Mouse (Mus musculus): ENCODE results near the gene Mettl7a1.
"Not testable (repeated sequence)": the region's sequence is repeated elsewhere in the genome, so short reads cannot be mapped to it uniquely, and the experiment has no call there.

Mettl7a1 gene

DNA sequence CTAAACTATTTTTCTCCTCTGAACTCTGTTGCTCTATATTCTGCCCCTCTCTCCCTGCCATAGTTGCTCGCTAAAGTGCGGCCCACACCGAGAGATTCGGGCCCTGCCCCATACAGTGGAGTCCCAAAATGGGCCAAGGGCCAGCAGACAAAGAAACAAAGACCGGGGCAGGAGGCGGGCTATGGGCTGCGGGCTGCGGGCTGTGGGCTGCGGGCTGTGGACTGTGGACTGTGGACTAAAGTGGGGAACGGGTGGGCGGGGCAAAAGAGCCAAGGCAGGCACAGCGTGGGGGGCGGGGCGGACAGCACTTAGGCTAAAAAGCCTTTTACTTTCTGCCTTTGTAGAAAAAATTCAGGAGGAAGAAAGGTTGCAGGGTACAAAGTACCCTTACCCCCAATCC lies 42.8 kb downstream of the Mettl7a1 start:
- DNase-seq: no peak

DNA sequence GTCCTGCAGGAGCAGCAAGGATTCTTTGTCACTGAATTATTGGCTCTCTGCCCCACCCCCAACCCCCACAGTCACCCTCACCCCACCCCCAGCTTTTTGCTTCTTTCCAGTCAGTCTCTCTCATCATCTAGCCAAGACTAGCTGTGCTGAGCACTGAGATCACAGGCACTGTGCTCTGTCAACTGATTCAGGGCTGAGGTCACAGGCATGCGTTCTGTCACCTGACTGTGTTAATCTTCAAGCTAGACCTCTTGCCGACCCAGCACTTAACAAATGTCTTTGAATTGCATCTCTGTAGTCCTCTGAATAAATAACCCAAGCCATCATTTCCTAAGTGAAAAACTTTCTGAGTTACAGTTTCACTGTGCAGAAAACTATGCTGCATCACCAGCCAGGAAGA lies 45.6 kb downstream of the Mettl7a1 start:
- DNase-seq: no peak

GRCm38 (mm10) chr15:100351501-100352060 lies 47.6 kb downstream of the Mettl7a1 start:
- DNase-seq: no peak

GRCm38 (mm10) chr15:100352711-100353250 lies 48.8 kb downstream of the Mettl7a1 start, which contains the start of the genes Methig1 and Mettl7a2:
TSS of gene Methig1 (plus strand) at chr15:100353149.
TSS of gene Mettl7a2 (plus strand) at chr15:100353200.
- DNase-seq: no peak

DNA sequence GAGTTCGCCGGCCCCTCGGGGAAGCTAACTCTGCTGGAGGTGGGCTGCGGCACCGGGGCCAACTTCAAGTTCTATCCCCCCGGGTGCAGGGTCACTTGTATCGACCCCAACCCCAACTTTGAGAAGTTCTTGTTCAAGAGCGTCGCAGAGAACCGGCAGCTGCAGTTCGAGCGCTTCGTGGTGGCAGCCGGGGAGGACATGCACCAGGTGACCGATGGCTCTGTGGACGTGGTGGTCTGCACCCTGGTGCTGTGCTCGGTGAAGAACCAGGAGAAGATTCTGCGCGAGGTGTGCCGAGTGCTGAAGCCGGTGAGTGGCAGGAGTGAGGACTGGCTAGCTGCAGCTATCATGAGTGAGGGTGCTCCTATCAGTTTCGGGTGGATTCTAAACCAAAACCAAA lies 49.5 kb downstream of the Mettl7a1 start:
- DNase-seq: not testable (repeated sequence)

- DNase-seq: no peak
These were observed 51.9 kb downstream of the Mettl7a1 start for GRCm38 (mm10) chr15:100355876-100356275.

DNA sequence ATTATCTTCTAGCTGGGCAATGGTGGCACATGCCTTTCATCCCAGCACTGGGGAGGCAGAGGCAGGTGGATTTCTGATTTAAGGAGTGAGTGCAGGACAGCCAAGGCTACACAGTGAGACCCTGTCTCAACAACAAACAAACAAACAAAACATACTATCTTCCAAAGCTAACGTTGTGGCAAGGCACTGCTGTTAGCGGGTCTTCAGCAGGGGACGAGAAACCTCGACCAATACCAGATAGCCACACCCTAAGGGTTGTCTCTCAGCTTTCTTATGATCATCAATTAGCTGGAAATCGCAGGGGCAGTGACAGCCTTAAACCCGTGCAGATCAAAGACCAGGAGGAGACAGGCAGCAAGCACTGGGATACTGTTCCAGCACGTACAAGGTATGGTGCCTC lies 60.3 kb downstream of the Mettl7a1 start, which contains the start of gene Higd1c:
Higd1c (plus strand) TSS at position 301 of the 400 bp plus-strand sequence.
- no peak for DNase-seq

DNA sequence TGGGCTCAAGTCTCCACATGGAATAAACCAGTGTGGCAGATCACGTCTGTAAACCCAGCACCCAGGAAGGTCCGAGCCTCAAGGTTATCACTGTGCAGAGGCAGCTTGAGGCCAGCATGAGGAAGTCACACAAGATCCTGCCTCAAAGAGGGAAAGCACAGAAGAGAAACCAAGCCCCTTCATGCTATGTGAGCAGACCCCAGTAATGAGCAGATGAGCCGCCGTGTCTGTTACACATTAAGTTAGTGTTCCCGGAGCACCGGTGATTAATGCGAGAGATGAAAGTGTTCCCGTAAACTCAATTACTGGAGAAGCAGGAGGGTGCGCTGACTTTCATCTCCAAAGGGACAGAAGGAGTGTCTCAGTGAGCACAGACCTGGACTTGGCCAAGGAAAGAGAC lies 62.0 kb downstream of the Mettl7a1 start:
- not testable (repeated sequence) for DNase-seq

DNA sequence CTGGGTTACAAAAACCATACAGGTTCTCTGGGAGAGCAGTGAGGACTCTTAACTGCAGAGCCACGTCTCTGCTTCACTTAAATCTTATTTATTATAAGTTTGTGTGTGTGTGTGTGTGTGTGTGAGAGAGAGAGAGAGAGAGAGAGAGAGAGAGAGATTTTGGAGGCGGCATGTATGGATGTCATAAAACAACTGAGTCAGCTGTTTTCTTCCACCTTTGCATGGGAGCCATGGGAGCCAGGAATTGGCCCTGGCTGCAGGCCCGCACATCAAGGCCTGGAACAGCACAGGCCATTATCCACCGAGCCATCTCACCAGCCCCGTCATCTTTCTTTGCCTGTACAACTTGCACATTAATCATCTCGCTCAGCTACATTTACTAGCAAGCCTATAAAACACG lies 63.2 kb downstream of the Mettl7a1 start:
- DNase-seq: no peak

DNA sequence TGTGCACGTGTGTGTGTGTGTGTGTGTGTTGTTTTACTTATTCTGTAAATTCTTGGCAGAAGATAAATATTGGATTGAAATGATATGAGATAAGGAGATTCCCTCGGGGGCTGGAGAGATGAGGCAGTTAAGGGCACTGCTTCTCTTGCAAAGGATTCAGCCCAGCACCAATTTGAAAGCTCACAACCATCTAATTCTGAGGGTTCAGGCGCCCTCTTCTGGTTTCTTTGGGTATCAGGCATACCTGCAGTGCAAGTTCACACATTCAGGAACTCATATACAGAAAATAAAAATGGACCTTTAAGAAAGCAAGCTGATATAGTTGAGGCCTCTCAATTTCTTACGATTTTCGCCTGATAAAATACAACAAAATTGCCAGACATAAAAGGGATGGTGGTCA lies 71.1 kb downstream of the Mettl7a1 start:
- DNase-seq: peak; percentile 50 to 71

- peak in 1 of 2 experiments; percentile 10 for DNase-seq
These were observed 74.0 kb downstream of the Mettl7a1 start for GRCm38 (mm10) chr15:100377847-100378505.
